Mouse (Mus musculus): ENCODE measurements around the gene Oasl2.
"Not testable (repeated sequence)": the region's sequence is repeated elsewhere in the genome, so short reads cannot be mapped to it uniquely, and the experiment has no call there.

DNA sequence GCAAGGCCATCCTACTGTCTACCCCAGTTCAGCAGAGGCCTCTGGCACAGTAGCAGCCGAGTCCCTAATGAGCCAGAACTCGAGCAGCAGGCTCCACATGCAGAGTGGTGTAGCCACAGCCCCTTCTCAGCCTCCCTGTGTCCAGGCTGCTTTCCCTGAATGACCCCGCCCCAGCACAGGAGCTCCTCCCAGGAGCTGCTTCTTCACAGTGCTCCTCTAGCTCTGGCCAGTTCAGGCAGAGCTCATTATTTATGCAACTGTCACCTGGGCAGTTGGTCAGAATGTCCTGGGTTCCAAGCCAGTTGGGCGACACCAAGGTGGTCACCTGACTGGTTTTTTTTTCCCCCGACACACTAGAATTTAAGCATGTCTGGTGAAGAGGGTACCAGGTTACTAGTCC lies 43.4 kb upstream of the Oasl2 start, which contains the start of gene 4930519G04Rik:
- TF ChIP-seq CTCF (IDR thresholded peaks at IDR 0.05; ENCODE audit: borderline replicate concordance, control insufficient read depth, extremely low read depth, insufficient read depth, low read length, poor library complexity); POLR2A (IDR thresholded peaks at IDR 0.05; ENCODE audit: control insufficient read depth, extremely low read depth, insufficient read depth, low read length, poor library complexity): not testable (repeated sequence)

Data from thymus, adult 2 months (tissue).